In the genomic region with DNA sequence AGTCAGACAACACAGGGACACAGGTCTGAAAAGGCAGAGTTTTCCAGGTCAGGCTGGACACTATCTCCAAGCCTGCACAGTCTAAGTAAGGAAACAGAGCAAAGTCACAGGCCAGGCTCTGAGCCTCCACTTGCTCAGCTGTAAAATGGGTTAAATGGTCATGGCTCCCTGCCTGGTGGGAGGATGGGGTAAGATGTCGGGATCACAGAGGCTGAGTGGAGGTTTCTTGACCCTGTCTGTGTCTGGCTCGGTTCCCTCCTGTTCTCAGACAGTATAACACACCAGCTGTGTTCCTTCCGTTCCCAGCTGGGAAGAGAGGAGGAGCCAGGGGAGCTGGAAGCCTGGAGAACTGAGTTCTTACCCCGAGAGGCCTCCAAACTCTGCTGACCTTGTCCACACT, we compare ENCODE assay signal across 11 mouse cellular contexts. TPM values are rescaled to one million over a fixed set of nuclear protein-coding genes. Genes with fewer than 3 reads are reported as not detected.
A peak's percentile ranks its signal among the peaks of the same experiment; 100 is the strongest.
DNase-seq lines count a peak whose midpoint lies in the region; ATAC-seq and TF ChIP-seq lines count a peak whose summit lies in the region.
"Had no signal": no experiment of that assay in that cellular context is flagged by ENCODE, and none has a peak within 500 bp of the region (broad histone marks: within the 10 kb centered on the region; RNA-seq: fewer than 3 reads in every experiment).

No protein-coding gene starts in this region.

- no peak overlapping the region for H3K9ac ChIP-seq in liver, adult 2 months (ENCODE audit: low read depth, low read length)
- H3K9ac ChIP-seq in liver, postnatal 0 days (replicated peaks) = no peak overlapping the region
- H3K9ac ChIP-seq in stomach, embryonic 16.5 days (ENCODE audit: low read length) = no peak overlapping the region
- H3K9ac ChIP-seq: limb, embryonic 15.5 days had no signal

- H3K36me3 ChIP-seq in liver, adult 2 months (ENCODE audit: control insufficient read depth, insufficient read depth, low read length) = no peaks in the 10 kb centered on the region
- no peaks in the 10 kb centered on the region for H3K36me3 ChIP-seq in liver, postnatal 0 days (replicated peaks; ENCODE audit: insufficient read depth, low read length)
- H3K36me3 ChIP-seq in stomach, embryonic 16.5 days (ENCODE audit: control insufficient read depth, insufficient read depth, low read length) = no peaks in the 10 kb centered on the region
- H3K36me3 ChIP-seq: limb, embryonic 15.5 days had no signal

- no peak for TF ChIP-seq POLR2A in liver, adult 2 months (IDR thresholded peaks at IDR 0.05; ENCODE audit: extremely low read depth, insufficient read depth, low read length)

- H3K79me2 ChIP-seq in liver, adult 2 months (ENCODE audit: control insufficient read depth, insufficient read depth, low read length) = no peaks in the 10 kb centered on the region

- H3K4me2 ChIP-seq in liver, postnatal 0 days (ENCODE audit: low read depth, low read length) = no peak overlapping the region
- H3K4me2 ChIP-seq in stomach, embryonic 16.5 days (ENCODE audit: low read depth, low read length) = no peak overlapping the region
- H3K4me2 ChIP-seq: limb, embryonic 15.5 days had no signal

- H3K27ac ChIP-seq in liver, adult 2 months (replicated peaks; ENCODE audit: insufficient read depth, low read depth, low read length) = no peak overlapping the region
- no peak overlapping the region for H3K27ac ChIP-seq in liver, postnatal 0 days (ENCODE audit: low read depth)
- peak overlapping the region; percentile 57; the same call in 1 of the 2 replicates for H3K27ac ChIP-seq in stomach, embryonic 16.5 days (ENCODE audit: low read length)
- H3K27ac ChIP-seq: limb, embryonic 15.5 days had no signal

- H3K4me1 ChIP-seq in liver, adult 2 months (ENCODE audit: control insufficient read depth, insufficient read depth, low read length) = no peaks in the 10 kb centered on the region
- H3K4me1 ChIP-seq in liver, postnatal 0 days (ENCODE audit: insufficient read depth) = no peaks in the 10 kb centered on the region
- peaks cover 38% of the 10 kb centered on the region for H3K4me1 ChIP-seq in stomach, embryonic 16.5 days (ENCODE audit: control insufficient read depth, insufficient read depth, low read length)

- DNase-seq in liver, adult 2 months (ENCODE audit: extremely low read depth, low read depth, low spot score) = peak; percentile 17
- no peak for DNase-seq in liver, postnatal 0 days
- peak; percentile 35 for DNase-seq in heart, postnatal 25 days (ENCODE audit: low spot score)
- peak; percentile 70 to 74 for DNase-seq in kidney, postnatal 25 days
- no peak for DNase-seq in ovary, postnatal 36 days (ENCODE audit: low spot score)
- no peak for DNase-seq in cerebellum, adult 9-10 months
- DNase-seq: cerebellum, adult 2 months; thymus, postnatal 36 days had no signal

- WGBS in liver, adult 2 months = 64% methylated on average over 4 of the region's 4 CpGs
- WGBS in liver, postnatal 0 days (ENCODE audit: insufficient replicate concordance) = 56% methylated on average over 4 of the region's 4 CpGs
- 27% methylated on average over 4 of the region's 4 CpGs for WGBS in stomach, embryonic 16.5 days

- TF ChIP-seq EP300 in liver, postnatal 0 days (IDR thresholded peaks at IDR 0.05; ENCODE audit: low read depth) = no peak

- no peak for TF ChIP-seq CTCF in liver, adult 2 months (IDR thresholded peaks at IDR 0.05; ENCODE audit: low read depth, low read length)
- no peak for TF ChIP-seq CTCF in liver, postnatal 0 days (IDR thresholded peaks at IDR 0.05; ENCODE audit: low read depth)

- intact Hi-C loops in heart, postnatal 25 days (cut with DNase I) = no loop called here

- ATAC-seq in liver, postnatal 0 days = no peak
- peak; percentile 76; the same call in 1 of the 2 replicates for ATAC-seq in stomach, embryonic 16.5 days (ENCODE audit: insufficient read depth, low FRiP score)
- no peak for ATAC-seq in granulocyte monocyte progenitor cell, adult 5-6 weeks (replicated peaks; ENCODE audit: poor library complexity, severe bottlenecking)

- H3K4me3 ChIP-seq in liver, adult 2 months (ENCODE audit: insufficient read depth, low read depth, low read length) = no peak overlapping the region
- no peak overlapping the region for H3K4me3 ChIP-seq in liver, postnatal 0 days (ENCODE audit: low read depth, low read length)
- H3K4me3 ChIP-seq in stomach, embryonic 16.5 days (replicated peaks; ENCODE audit: low read length) = no peak overlapping the region
- H3K4me3 ChIP-seq: limb, embryonic 15.5 days had no signal

- no peaks in the 10 kb centered on the region for H3K9me3 ChIP-seq in liver, postnatal 0 days (ENCODE audit: low read length)
- no peaks in the 10 kb centered on the region for H3K9me3 ChIP-seq in stomach, embryonic 16.5 days (replicated peaks; ENCODE audit: control insufficient read depth, low read length)
- H3K9me3 ChIP-seq: limb, embryonic 15.5 days had no signal

- no peaks in the 10 kb centered on the region for H3K27me3 ChIP-seq in liver, adult 2 months (ENCODE audit: control insufficient read depth, insufficient read depth, low read length)
- 0 out of 2 replicates have a peak, but pooled peaks cover 2% of the 10 kb centered on the region for H3K27me3 ChIP-seq in liver, postnatal 0 days (ENCODE audit: insufficient read depth, low read length)
- H3K27me3 ChIP-seq in stomach, embryonic 16.5 days (ENCODE audit: control insufficient read depth, insufficient read depth, low read length) = no peaks in the 10 kb centered on the region

RNA-seq across cellular contexts. Expression of gene Neurl1b, which starts 56.8 kb away (rescaled TPM):
- 0.46 and 1.8 TPM in 2 replicates for total RNA-seq in liver, adult 2 months (2014; rRNA removed)
- polyA plus RNA-seq in liver, adult 2 months (2012; rRNA removed) = 0.57 and 0.83 TPM in 2 replicates
- polyA plus RNA-seq in liver, postnatal 0 days (2015; fragmentation: Nextera tagmentation; extraction: Ambion mirVana) = 0.05 and 0.06 TPM in 2 replicates
- 1 to 10 TPM; 4.7 to 6.3 TPM for total RNA-seq in heart, postnatal 25 days (2021)
- polyA plus RNA-seq in stomach, embryonic 16.5 days (2015; fragmentation: Nextera tagmentation; extraction: Ambion mirVana) = 2.3 and 2.9 TPM in 2 replicates
- 1.4 TPM in 2 replicates for total RNA-seq in granulocyte monocyte progenitor cell, adult 5-6 weeks (2014; fragmentation: Nextera tagmentation)
- total RNA-seq in granulocyte monocyte progenitor cell, adult 5-6 weeks (2017) = 0.65 and 3.6 TPM in 2 replicates

Comparison
In these comparisons a context has a peak if more than half of its experiments do, and no peak if none do; other contexts are left out.
1. DNase-seq: peak in liver, adult 2 months (single experiment), heart, postnatal 25 days (single experiment) and kidney, postnatal 25 days (2 of 2); none in liver, postnatal 0 days (single experiment), ovary, postnatal 36 days (single experiment) and cerebellum, adult 9-10 months (single experiment).